Mouse (Mus musculus): ENCODE measurements around the gene Col25a1. TPM values are rescaled to one million over a fixed set of nuclear protein-coding genes. Genes with fewer than 3 reads are reported as not detected.

The Col25a1 gene
- total and polyA plus RNA-seq, 2 experiments from 2014 or later, result 10.6 to 28.0 TPM

- Histone ChIP-seq H3K27me3 (ENCODE audit: insufficient read depth, low read length) (no peaks in the 10 kb centered on the region), H3K36me3 (ENCODE audit: insufficient read depth, low read length) (no peaks in the 10 kb centered on the region), H3K9me3 (ENCODE audit: low read length) (no peaks in the 10 kb centered on the region), H3K9ac (replicated peaks; ENCODE audit: low read length, poor library complexity, severe bottlenecking) (no peak overlapping the region), H3K27ac (ENCODE audit: low read depth, low read length) (no peak overlapping the region), H3K4me2 (ENCODE audit: low read depth, low read length, poor library complexity, severe bottlenecking) (no peak overlapping the region), H3K4me1 (ENCODE audit: insufficient read depth, low read length) (no peaks in the 10 kb centered on the region), H3K4me3 (ENCODE audit: low read depth, low read length) (no peak overlapping the region)
- WGBS, result 92% methylated on average over 7 of the region's 7 CpGs
- no peak for TF ChIP-seq CTCF (IDR thresholded peaks at IDR 0.05)
- DNase-seq (ENCODE audit: low spot score), result no peak
- ATAC-seq (ENCODE audit: low FRiP score), result no peak
These were observed 104.8 kb downstream of the Col25a1 start for GRCm38 (mm10) chr3:130236129-130236528.

GRCm38 (mm10) chr3:130237852-130238251, 106.6 kb downstream of the Col25a1 start:
- no peak for TF ChIP-seq CTCF (IDR thresholded peaks at IDR 0.05)
- no peak overlapping the region for H3K4me2 ChIP-seq (ENCODE audit: low read depth, low read length, poor library complexity, severe bottlenecking)
- 61% methylated on average over 1 of the region's 1 CpGs for WGBS
- H3K4me3 ChIP-seq (ENCODE audit: low read depth, low read length), result no peak overlapping the region
- no peak overlapping the region for H3K27ac ChIP-seq (ENCODE audit: low read depth, low read length)
- no peaks in the 10 kb centered on the region for H3K4me1 ChIP-seq (ENCODE audit: insufficient read depth, low read length)
- DNase-seq (ENCODE audit: low spot score) (no peak), ATAC-seq (ENCODE audit: low FRiP score) (no peak)
- no peaks in the 10 kb centered on the region for H3K27me3 ChIP-seq (ENCODE audit: insufficient read depth, low read length)
- no peaks in the 10 kb centered on the region for H3K36me3 ChIP-seq (ENCODE audit: insufficient read depth, low read length)
- H3K9ac ChIP-seq (replicated peaks; ENCODE audit: low read length, poor library complexity, severe bottlenecking), result no peak overlapping the region
- H3K9me3 ChIP-seq (ENCODE audit: low read length), result no peaks in the 10 kb centered on the region

GRCm38 (mm10) chr3:130241924-130242323, 110.6 kb downstream of the Col25a1 start:
- ATAC-seq (ENCODE audit: low FRiP score) (no peak), DNase-seq (ENCODE audit: low spot score) (no peak)
- H3K4me2 ChIP-seq (ENCODE audit: low read depth, low read length, poor library complexity, severe bottlenecking), result no peak overlapping the region
- H3K9ac ChIP-seq (replicated peaks; ENCODE audit: low read length, poor library complexity, severe bottlenecking), result no peak overlapping the region
- no peaks in the 10 kb centered on the region for H3K27me3 ChIP-seq (ENCODE audit: insufficient read depth, low read length)
- no peaks in the 10 kb centered on the region for H3K9me3 ChIP-seq (ENCODE audit: low read length)
- no peaks in the 10 kb centered on the region for H3K36me3 ChIP-seq (ENCODE audit: insufficient read depth, low read length)
- no peak overlapping the region for H3K4me3 ChIP-seq (ENCODE audit: low read depth, low read length)
- no peak overlapping the region for H3K27ac ChIP-seq (ENCODE audit: low read depth, low read length)
- no peak for TF ChIP-seq CTCF (IDR thresholded peaks at IDR 0.05)
- no peaks in the 10 kb centered on the region for H3K4me1 ChIP-seq (ENCODE audit: insufficient read depth, low read length)
- WGBS, result 92% methylated on average over 4 of the region's 4 CpGs

- no peaks in the 10 kb centered on the region for H3K27me3 ChIP-seq (ENCODE audit: insufficient read depth, low read length)
- 42% methylated on average over 8 of the region's 8 CpGs for WGBS
- TF ChIP-seq CTCF (IDR thresholded peaks at IDR 0.05), result no peak
- DNase-seq (ENCODE audit: low spot score) (peak; percentile 15), ATAC-seq (ENCODE audit: low FRiP score) (no peak)
- no peaks in the 10 kb centered on the region for H3K9me3 ChIP-seq (ENCODE audit: low read length)
- H3K27ac ChIP-seq (ENCODE audit: low read depth, low read length), result no peak overlapping the region
- no peaks in the 10 kb centered on the region for H3K4me1 ChIP-seq (ENCODE audit: insufficient read depth, low read length)
- no peak overlapping the region for H3K4me2 ChIP-seq (ENCODE audit: low read depth, low read length, poor library complexity, severe bottlenecking)
- H3K36me3 ChIP-seq (ENCODE audit: insufficient read depth, low read length), result no peaks in the 10 kb centered on the region
- H3K9ac ChIP-seq (replicated peaks; ENCODE audit: low read length, poor library complexity, severe bottlenecking), result no peak overlapping the region
- no peak overlapping the region for H3K4me3 ChIP-seq (ENCODE audit: low read depth, low read length)
These were observed 111.5 kb downstream of the Col25a1 start for GRCm38 (mm10) chr3:130242647-130243296.

- no peak for DNase-seq (ENCODE audit: low spot score)
- H3K36me3 ChIP-seq (ENCODE audit: insufficient read depth, low read length), result no peaks in the 10 kb centered on the region
- no peak for ATAC-seq (ENCODE audit: low FRiP score)
These were observed 121.1 kb downstream of the Col25a1 start for GRCm38 (mm10) chr3:130252355-130252754.

GRCm38 (mm10) chr3:130256059-130256458, 124.8 kb downstream of the Col25a1 start:
- no peak overlapping the region for H3K9ac ChIP-seq (replicated peaks; ENCODE audit: low read length, poor library complexity, severe bottlenecking)
- no peak overlapping the region for H3K4me3 ChIP-seq (ENCODE audit: low read depth, low read length)
- ATAC-seq (ENCODE audit: low FRiP score) (no peak), DNase-seq (ENCODE audit: low spot score) (no peak)
- no peak for TF ChIP-seq CTCF (IDR thresholded peaks at IDR 0.05)
- no peaks in the 10 kb centered on the region for H3K4me1 ChIP-seq (ENCODE audit: insufficient read depth, low read length)
- no peaks in the 10 kb centered on the region for H3K27me3 ChIP-seq (ENCODE audit: insufficient read depth, low read length)
- no peaks in the 10 kb centered on the region for H3K9me3 ChIP-seq (ENCODE audit: low read length)
- 96% methylated on average over 3 of the region's 3 CpGs for WGBS
- no peak overlapping the region for H3K4me2 ChIP-seq (ENCODE audit: low read depth, low read length, poor library complexity, severe bottlenecking)
- H3K27ac ChIP-seq (ENCODE audit: low read depth, low read length), result no peak overlapping the region
- no peaks in the 10 kb centered on the region for H3K36me3 ChIP-seq (ENCODE audit: insufficient read depth, low read length)

More at GRCm38 (mm10) chr3:130252355-130252754, 121.1 kb downstream of the Col25a1 start:
- H3K9ac ChIP-seq (replicated peaks; ENCODE audit: low read length, poor library complexity, severe bottlenecking), result no peak overlapping the region
- TF ChIP-seq CTCF (IDR thresholded peaks at IDR 0.05), result no peak
- no peak overlapping the region for H3K4me3 ChIP-seq (ENCODE audit: low read depth, low read length)
- H3K27ac ChIP-seq (ENCODE audit: low read depth, low read length), result no peak overlapping the region
- 90% methylated on average over 7 of the region's 7 CpGs for WGBS
- H3K4me2 ChIP-seq (ENCODE audit: low read depth, low read length, poor library complexity, severe bottlenecking), result no peak overlapping the region
- no peaks in the 10 kb centered on the region for H3K9me3 ChIP-seq (ENCODE audit: low read length)
- H3K27me3 ChIP-seq (ENCODE audit: insufficient read depth, low read length), result no peaks in the 10 kb centered on the region
- H3K4me1 ChIP-seq (ENCODE audit: insufficient read depth, low read length), result no peaks in the 10 kb centered on the region
